Mouse (Mus musculus): ENCODE measurements around the gene Pde4c.

Pde4c gene

GRCm38 (mm10) chr8:70723486-70724210 lies at the start of gene Pde4c:
Pde4c (plus strand) TSS chr8:70723720.
- peak; percentile 67 for DNase-seq

GRCm38 (mm10) chr8:70674109-70674508 lies 49.4 kb upstream of the Pde4c start:
- DNase-seq = no peak

GRCm38 (mm10) chr8:70674716-70675115 lies 48.8 kb upstream of the Pde4c start:
- no peak for DNase-seq

- no peak for DNase-seq
These were observed 48.2 kb upstream of the Pde4c start for GRCm38 (mm10) chr8:70675336-70675735.

- DNase-seq = no peak
These were observed 46.0 kb upstream of the Pde4c start for GRCm38 (mm10) chr8:70677451-70678080.

- no peak for DNase-seq
These were observed 44.8 kb upstream of the Pde4c start for GRCm38 (mm10) chr8:70678679-70679078.

GRCm38 (mm10) chr8:70679404-70679803 lies 44.1 kb upstream of the Pde4c start:
- no peak for DNase-seq

GRCm38 (mm10) chr8:70680039-70680438 lies 43.5 kb upstream of the Pde4c start:
- no peak for DNase-seq

GRCm38 (mm10) chr8:70681410-70681809 lies 42.1 kb upstream of the Pde4c start:
- DNase-seq = no peak

GRCm38 (mm10) chr8:70682193-70682592 lies 41.3 kb upstream of the Pde4c start:
- peak; percentile 73 for DNase-seq

GRCm38 (mm10) chr8:70682692-70683091 lies 40.8 kb upstream of the Pde4c start:
- no peak for DNase-seq

GRCm38 (mm10) chr8:70684291-70684690 lies 39.2 kb upstream of the Pde4c start:
- no peak for DNase-seq

GRCm38 (mm10) chr8:70687576-70687975 lies 35.9 kb upstream of the Pde4c start:
- peak; percentile 72 for DNase-seq

GRCm38 (mm10) chr8:70688136-70688535 lies 35.4 kb upstream of the Pde4c start:
- DNase-seq = no peak

GRCm38 (mm10) chr8:70689892-70690390 lies 33.6 kb upstream of the Pde4c start:
- DNase-seq = no peak

- DNase-seq = no peak
These were observed 32.3 kb upstream of the Pde4c start for GRCm38 (mm10) chr8:70691230-70691629.

- DNase-seq = no peak
These were observed 31.7 kb upstream of the Pde4c start for GRCm38 (mm10) chr8:70691727-70692231.

GRCm38 (mm10) chr8:70693636-70694035 lies 29.9 kb upstream of the Pde4c start:
- no peak for DNase-seq

GRCm38 (mm10) chr8:70695318-70696018 lies 28.1 kb upstream of the Pde4c start:
- peak; percentile 67 for DNase-seq

- DNase-seq = peak; percentile 85
These were observed 27.3 kb upstream of the Pde4c start for GRCm38 (mm10) chr8:70696019-70696885.

- DNase-seq = no peak
These were observed 26.6 kb upstream of the Pde4c start for GRCm38 (mm10) chr8:70696946-70697345.

Measured in lung, postnatal 14 days (tissue).